ENCODE assay signal across 13 mouse cellular contexts in the genomic region with DNA sequence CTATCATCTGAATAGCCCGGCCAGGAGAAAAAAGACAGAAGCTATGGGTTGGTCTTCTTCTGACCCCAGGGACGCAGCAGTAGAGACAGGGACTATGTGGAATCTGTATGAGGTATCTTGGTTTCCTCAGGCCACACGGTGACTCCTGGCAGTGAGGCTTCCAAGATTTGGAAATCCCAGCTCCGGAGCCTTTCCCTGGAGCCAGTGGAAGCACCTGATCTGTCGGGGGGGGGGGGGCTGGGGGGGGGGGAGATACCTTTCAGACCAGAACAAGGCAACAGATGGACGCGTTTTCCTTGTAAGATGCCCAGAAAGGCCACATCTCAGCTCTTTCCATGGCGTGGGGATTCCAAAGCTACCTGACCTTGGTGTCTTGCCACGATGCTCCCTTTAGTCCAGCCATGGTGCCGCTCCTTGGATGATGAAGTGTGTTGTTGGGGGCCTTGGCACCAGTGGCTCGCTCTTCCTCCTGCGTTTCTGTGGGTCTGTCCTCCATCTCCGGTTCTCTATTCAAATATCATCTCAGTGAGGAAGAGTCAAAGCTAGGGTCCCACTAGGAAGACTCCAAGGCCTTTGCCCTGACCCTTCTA. TPM values are rescaled to one million over a fixed set of nuclear protein-coding genes. Genes with fewer than 3 reads are reported as not detected.
A peak's percentile ranks its signal among the peaks of the same experiment; 100 is the strongest.
DNase-seq lines count a peak whose midpoint lies in the region; ATAC-seq and TF ChIP-seq lines count a peak whose summit lies in the region.
"Had no signal": no experiment of that assay in that cellular context is flagged by ENCODE, and none has a peak within 500 bp of the region (broad histone marks: within the 10 kb centered on the region; RNA-seq: fewer than 3 reads in every experiment).

No protein-coding gene starts in this region.

- TF ChIP-seq EP300 in stomach, postnatal 0 days (optimal IDR thresholded peaks at IDR 0.05): no peak

- H3K36me3 ChIP-seq in hindbrain, embryonic 10.5 days: no peaks in the 10 kb centered on the region
- H3K36me3 ChIP-seq in hindbrain, embryonic 11.5 days (ENCODE audit: control insufficient read depth, insufficient read depth, low read length): no peaks in the 10 kb centered on the region
- H3K36me3 ChIP-seq in stomach, embryonic 16.5 days (ENCODE audit: control insufficient read depth, insufficient read depth, low read length): no peaks in the 10 kb centered on the region
- H3K36me3 ChIP-seq in stomach, postnatal 0 days (ENCODE audit: control insufficient read depth, insufficient read depth, low read length): no peaks in the 10 kb centered on the region
- H3K36me3 ChIP-seq in hindbrain, postnatal 0 days (ENCODE audit: insufficient read depth, low read length): no peaks in the 10 kb centered on the region
- H3K36me3 ChIP-seq in neural tube, embryonic 14.5 days (ENCODE audit: control insufficient read depth, insufficient read depth, low read length): no peaks in the 10 kb centered on the region

- no peak for DNase-seq in hindbrain, embryonic 10.5 days (ENCODE audit: low spot score)
- no peak for DNase-seq in hindbrain, embryonic 11.5 days (ENCODE audit: low spot score)
- no peak for DNase-seq in stomach, postnatal 0 days (ENCODE audit: low spot score)
- no peak for DNase-seq in hindbrain, postnatal 0 days (ENCODE audit: low spot score)
- no peak for DNase-seq in gastrocnemius, postnatal 10 days
- DNase-seq in heart, postnatal 14 days: no peak

- peaks cover 5% of the 10 kb centered on the region; the same call in 1 of the 2 replicates for H3K27me3 ChIP-seq in hindbrain, embryonic 10.5 days (ENCODE audit: insufficient read depth, poor library complexity, severe bottlenecking)
- no peaks in the 10 kb centered on the region for H3K27me3 ChIP-seq in hindbrain, embryonic 11.5 days (ENCODE audit: control insufficient read depth, insufficient read depth, low read length)
- no peaks in the 10 kb centered on the region for H3K27me3 ChIP-seq in stomach, embryonic 16.5 days (ENCODE audit: control insufficient read depth, insufficient read depth, low read length)
- no peaks in the 10 kb centered on the region for H3K27me3 ChIP-seq in stomach, postnatal 0 days (ENCODE audit: control insufficient read depth, insufficient read depth, low read length)
- no peaks in the 10 kb centered on the region for H3K27me3 ChIP-seq in hindbrain, postnatal 0 days (ENCODE audit: insufficient read depth, low read length)
- no peaks in the 10 kb centered on the region for H3K27me3 ChIP-seq in neural tube, embryonic 14.5 days (ENCODE audit: control insufficient read depth, insufficient read depth, low read length)

- intact Hi-C loops in heart, postnatal 14 days (cut with DNase I): no loop called here

- H3K9me3 ChIP-seq in hindbrain, embryonic 10.5 days: no peaks in the 10 kb centered on the region
- no peaks in the 10 kb centered on the region for H3K9me3 ChIP-seq in hindbrain, embryonic 11.5 days (ENCODE audit: control insufficient read depth, low read length)
- H3K9me3 ChIP-seq in stomach, embryonic 16.5 days (replicated peaks; ENCODE audit: control insufficient read depth, low read length): no peaks in the 10 kb centered on the region
- H3K9me3 ChIP-seq in stomach, postnatal 0 days (ENCODE audit: control insufficient read depth, low read length): no peaks in the 10 kb centered on the region
- no peaks in the 10 kb centered on the region for H3K9me3 ChIP-seq in hindbrain, postnatal 0 days (ENCODE audit: low read length)
- no peaks in the 10 kb centered on the region for H3K9me3 ChIP-seq in neural tube, embryonic 14.5 days (ENCODE audit: control insufficient read depth, low read length)
- H3K9me3 ChIP-seq: megakaryocyte, embryonic 14.5 days had no signal

- peak overlapping the region; percentile 95 for H3K27ac ChIP-seq in hindbrain, embryonic 10.5 days
- no peak overlapping the region for H3K27ac ChIP-seq in hindbrain, embryonic 11.5 days (ENCODE audit: low read depth, low read length)
- no peak overlapping the region for H3K27ac ChIP-seq in stomach, embryonic 16.5 days (ENCODE audit: low read length)
- no peak overlapping the region for H3K27ac ChIP-seq in stomach, postnatal 0 days (replicated peaks)
- H3K27ac ChIP-seq in hindbrain, postnatal 0 days: peak overlapping the region; percentile 96
- peak overlapping the region; percentile 95 for H3K27ac ChIP-seq in neural tube, embryonic 14.5 days (ENCODE audit: low read depth, low read length)

- no peak for TF ChIP-seq CTCF in stomach, postnatal 0 days (IDR thresholded peaks at IDR 0.05; ENCODE audit: low read depth)
- no peak for TF ChIP-seq CTCF in hindbrain, postnatal 0 days (IDR thresholded peaks at IDR 0.05; ENCODE audit: low read depth)

- no peak overlapping the region for H3K4me2 ChIP-seq in hindbrain, embryonic 11.5 days (replicated peaks; ENCODE audit: low read depth, low read length)
- no peak overlapping the region for H3K4me2 ChIP-seq in stomach, embryonic 16.5 days (ENCODE audit: low read depth, low read length)
- no peak overlapping the region for H3K4me2 ChIP-seq in stomach, postnatal 0 days (replicated peaks; ENCODE audit: low read depth)
- no peak overlapping the region for H3K4me2 ChIP-seq in hindbrain, postnatal 0 days (ENCODE audit: low read depth, low read length)
- H3K4me2 ChIP-seq in neural tube, embryonic 14.5 days (ENCODE audit: low read depth, low read length): no peak overlapping the region

- H3K4me3 ChIP-seq in hindbrain, embryonic 10.5 days: no peak overlapping the region
- H3K4me3 ChIP-seq in hindbrain, embryonic 11.5 days (ENCODE audit: low read depth, low read length): no peak overlapping the region
- no peak overlapping the region for H3K4me3 ChIP-seq in stomach, embryonic 16.5 days (replicated peaks; ENCODE audit: low read length)
- H3K4me3 ChIP-seq in stomach, postnatal 0 days (ENCODE audit: low read depth, low read length): no peak overlapping the region
- no peak overlapping the region for H3K4me3 ChIP-seq in hindbrain, postnatal 0 days (ENCODE audit: low read length)
- H3K4me3 ChIP-seq in neural tube, embryonic 14.5 days (ENCODE audit: low read depth, low read length): no peak overlapping the region

- 88% methylated on average over 13 of the region's 13 CpGs for WGBS in hindbrain, embryonic 10.5 days
- 87% methylated on average over 13 of the region's 13 CpGs for WGBS in hindbrain, embryonic 11.5 days
- 88% methylated on average over 12 of the region's 13 CpGs for WGBS in stomach, embryonic 16.5 days
- 84% methylated on average over 12 of the region's 13 CpGs for WGBS in stomach, postnatal 0 days
- WGBS in hindbrain, postnatal 0 days: 95% methylated on average over 12 of the region's 13 CpGs
- 91% methylated on average over 12 of the region's 13 CpGs for WGBS in neural tube, embryonic 14.5 days

- peaks cover 43% of the 10 kb centered on the region for H3K4me1 ChIP-seq in hindbrain, embryonic 10.5 days (replicated peaks)
- peaks cover 11% of the 10 kb centered on the region for H3K4me1 ChIP-seq in hindbrain, embryonic 11.5 days (replicated peaks; ENCODE audit: control insufficient read depth, insufficient read depth, low read length)
- peaks cover 30% of the 10 kb centered on the region for H3K4me1 ChIP-seq in stomach, embryonic 16.5 days (ENCODE audit: control insufficient read depth, insufficient read depth, low read length)
- H3K4me1 ChIP-seq in stomach, postnatal 0 days (replicated peaks; ENCODE audit: control insufficient read depth, insufficient read depth): peaks cover 5% of the 10 kb centered on the region; the same call in 1 of the 2 replicates
- peaks cover 25% of the 10 kb centered on the region for H3K4me1 ChIP-seq in hindbrain, postnatal 0 days (ENCODE audit: insufficient read depth, low read length)
- H3K4me1 ChIP-seq in neural tube, embryonic 14.5 days (ENCODE audit: control insufficient read depth, insufficient read depth, low read length): peaks cover 17% of the 10 kb centered on the region

- ATAC-seq in hindbrain, embryonic 11.5 days (ENCODE audit: low FRiP score): no peak
- no peak for ATAC-seq in stomach, embryonic 16.5 days (ENCODE audit: insufficient read depth, low FRiP score)
- ATAC-seq in stomach, postnatal 0 days (ENCODE audit: low FRiP score, low TSS enrichment): no peak
- ATAC-seq in hindbrain, postnatal 0 days: no peak
- no peak for ATAC-seq in neural tube, embryonic 14.5 days (ENCODE audit: low read depth)
- ATAC-seq: activated CD4-positive, CD25-positive, alpha-beta regulatory T cell, adult 4 months had no signal

- H3K9ac ChIP-seq in hindbrain, embryonic 11.5 days (ENCODE audit: low read depth, low read length): no peak overlapping the region
- H3K9ac ChIP-seq in stomach, embryonic 16.5 days (ENCODE audit: low read length): peak overlapping the region; percentile 85; the same call in 1 of the 2 replicates
- H3K9ac ChIP-seq in stomach, postnatal 0 days (ENCODE audit: low read length): no peak overlapping the region
- H3K9ac ChIP-seq in hindbrain, postnatal 0 days (replicated peaks; ENCODE audit: low read length): no peak overlapping the region
- H3K9ac ChIP-seq in neural tube, embryonic 14.5 days (replicated peaks; ENCODE audit: low read depth, low read length): no peak overlapping the region

RNA-seq across cellular contexts. Expression of a gene that starts 47.7 kb away (rescaled TPM):
- 38.3 and 40.3 TPM in 2 replicates for polyA plus RNA-seq in hindbrain, embryonic 10.5 days (2016; fragmentation: Nextera tagmentation; extraction: Ambion mirVana)
- 47.9 and 51.6 TPM in 2 replicates for polyA plus RNA-seq in hindbrain, embryonic 11.5 days (2014; fragmentation: Nextera tagmentation; extraction: Ambion mirVana)
- polyA plus RNA-seq in stomach, embryonic 16.5 days (2015; fragmentation: Nextera tagmentation; extraction: Ambion mirVana): 29.9 and 31.6 TPM in 2 replicates
- 13.0 and 13.7 TPM in 2 replicates for polyA plus RNA-seq in stomach, postnatal 0 days (2015; fragmentation: Nextera tagmentation; extraction: Ambion mirVana)
- 35.3 and 50.0 TPM in 2 replicates for total RNA-seq in hindbrain, postnatal 0 days (2014; rRNA removed)
- 23.2 and 25.0 TPM in 2 replicates for polyA plus RNA-seq in hindbrain, postnatal 0 days (2015; fragmentation: Nextera tagmentation; extraction: Ambion mirVana)
- polyA plus RNA-seq in neural tube, embryonic 14.5 days (2014; fragmentation: Nextera tagmentation; extraction: Ambion mirVana): 28.9 and 30.9 TPM in 2 replicates
- total RNA-seq in gastrocnemius, postnatal 10 days (2021): 10 to 100 TPM; 10.5 to 12.1 TPM
- 1 to 10 TPM; 6.9 to 7.6 TPM for total RNA-seq in heart, postnatal 14 days (2021)

RNA-seq across cellular contexts. Expression of a gene that starts 47.8 kb away (rescaled TPM):
- polyA plus RNA-seq in hindbrain, embryonic 10.5 days (2016; fragmentation: Nextera tagmentation; extraction: Ambion mirVana): 0.34 and 0.35 TPM in 2 replicates
- 0.36 and 0.37 TPM in 2 replicates for polyA plus RNA-seq in hindbrain, embryonic 11.5 days (2014; fragmentation: Nextera tagmentation; extraction: Ambion mirVana)
- not detected in 2 replicates for polyA plus RNA-seq in stomach, embryonic 16.5 days (2015; fragmentation: Nextera tagmentation; extraction: Ambion mirVana)
- polyA plus RNA-seq in stomach, postnatal 0 days (2015; fragmentation: Nextera tagmentation; extraction: Ambion mirVana): not detected in 2 replicates
- total RNA-seq in hindbrain, postnatal 0 days (2014; rRNA removed): 0.26 TPM in 1 of 2 replicates, not detected in the other
- 0.18 and 0.39 TPM in 2 replicates for polyA plus RNA-seq in hindbrain, postnatal 0 days (2015; fragmentation: Nextera tagmentation; extraction: Ambion mirVana)
- 0.35 TPM in 1 of 2 replicates, not detected in the other for polyA plus RNA-seq in neural tube, embryonic 14.5 days (2014; fragmentation: Nextera tagmentation; extraction: Ambion mirVana)
- under 1 TPM; 0.21 to 0.56 TPM for total RNA-seq in gastrocnemius, postnatal 10 days (2021)
- total RNA-seq in heart, postnatal 14 days (2021): under 1 TPM in 1 of 2 experiments, not detected in 1; 0.24 TPM
- total RNA-seq: common myeloid progenitor, adult 5-6 weeks had no signal
- polyA plus RNA-seq: activated CD4-positive, CD25-positive, alpha-beta regulatory T cell, adult 4 months; liver, embryonic 11.5 days; spleen, adult 2 months had no signal

Comparison
In these comparisons a context has a peak if more than half of its experiments do, and no peak if none do; other contexts are left out.
1. H3K27ac ChIP-seq: peak in hindbrain, embryonic 10.5 days (single experiment), hindbrain, postnatal 0 days (single experiment) and neural tube, embryonic 14.5 days (single experiment); none in hindbrain, embryonic 11.5 days (single experiment), stomach, embryonic 16.5 days (single experiment) and stomach, postnatal 0 days (single experiment).